Mouse (Mus musculus): Measurements from ENCODE around the gene Tmem131l.

Tmem131l gene

GRCm38 (mm10) chr3:84015484-84016016 is 24.4 kb downstream of the Tmem131l start:
- no peak for DNase-seq (ENCODE audit: inconsistent ontology term)

- no peak for DNase-seq (ENCODE audit: inconsistent ontology term)
Observed at GRCm38 (mm10) chr3:84010995-84011663, 28.8 kb downstream of the Tmem131l start.

GRCm38 (mm10) chr3:84005989-84006388 is 34.0 kb downstream of the Tmem131l start:
- DNase-seq (ENCODE audit: inconsistent ontology term), result no peak

GRCm38 (mm10) chr3:84004330-84005090 is 35.5 kb downstream of the Tmem131l start:
- DNase-seq (ENCODE audit: inconsistent ontology term), result no peak

GRCm38 (mm10) chr3:84002433-84003090 is 37.4 kb downstream of the Tmem131l start:
- DNase-seq (ENCODE audit: inconsistent ontology term), result no peak

- no peak for DNase-seq (ENCODE audit: inconsistent ontology term)
Observed at GRCm38 (mm10) chr3:83997563-83997962, 42.4 kb downstream of the Tmem131l start.

GRCm38 (mm10) chr3:83997036-83997435 is 42.9 kb downstream of the Tmem131l start:
- no peak for DNase-seq (ENCODE audit: inconsistent ontology term)

GRCm38 (mm10) chr3:83996086-83996485 is 43.9 kb downstream of the Tmem131l start:
- DNase-seq (ENCODE audit: inconsistent ontology term), result no peak

- no peak for DNase-seq (ENCODE audit: inconsistent ontology term)
Observed at GRCm38 (mm10) chr3:83995254-83995830, 44.6 kb downstream of the Tmem131l start.

GRCm38 (mm10) chr3:83994217-83994839 is 45.6 kb downstream of the Tmem131l start:
- peak; percentile 89 for DNase-seq (ENCODE audit: inconsistent ontology term)

- peak; percentile 94 for DNase-seq (ENCODE audit: inconsistent ontology term)
Observed at GRCm38 (mm10) chr3:83993089-83993516, 46.9 kb downstream of the Tmem131l start.

GRCm38 (mm10) chr3:83991691-83992524 is 48.1 kb downstream of the Tmem131l start:
- DNase-seq (ENCODE audit: inconsistent ontology term), result no peak

- no peak for DNase-seq (ENCODE audit: inconsistent ontology term)
Observed at GRCm38 (mm10) chr3:83988214-83988613, 51.8 kb downstream of the Tmem131l start.

- no peak for DNase-seq (ENCODE audit: inconsistent ontology term)
Observed at GRCm38 (mm10) chr3:83987533-83988112, 52.4 kb downstream of the Tmem131l start.

- DNase-seq (ENCODE audit: inconsistent ontology term), result no peak
Observed at GRCm38 (mm10) chr3:83986740-83987139, 53.2 kb downstream of the Tmem131l start.

- no peak for DNase-seq (ENCODE audit: inconsistent ontology term)
Observed at GRCm38 (mm10) chr3:83985426-83985825, 54.5 kb downstream of the Tmem131l start.

GRCm38 (mm10) chr3:83984379-83984778 is 55.6 kb downstream of the Tmem131l start:
- DNase-seq (ENCODE audit: inconsistent ontology term), result no peak

GRCm38 (mm10) chr3:83982821-83983220 is 57.2 kb downstream of the Tmem131l start:
- no peak for DNase-seq (ENCODE audit: inconsistent ontology term)

- DNase-seq (ENCODE audit: inconsistent ontology term), result peak; percentile 78
Observed at GRCm38 (mm10) chr3:83980231-83980872, 59.6 kb downstream of the Tmem131l start.
